In the genomic region with DNA sequence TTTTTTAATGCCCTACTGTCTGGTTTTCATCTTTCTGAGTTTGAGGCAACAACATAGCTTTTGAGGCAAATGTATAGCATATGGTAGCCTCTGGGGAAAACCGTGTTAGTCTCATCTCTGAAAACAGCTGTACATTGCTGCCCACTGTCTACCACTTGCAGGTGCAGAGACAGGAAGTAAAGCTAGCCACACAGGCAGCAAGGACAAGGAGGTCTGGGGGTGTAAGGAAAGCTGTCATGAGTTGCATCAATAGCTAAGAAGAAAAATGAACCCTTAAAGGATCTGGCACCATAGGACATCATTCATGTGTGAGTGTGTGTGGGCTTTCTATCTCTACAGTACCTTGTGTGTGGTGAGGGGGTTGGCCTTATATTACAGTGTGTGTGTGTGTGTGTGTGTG, we compare ENCODE assay signal across 15 mouse cellular contexts. TPM values are rescaled to one million over a fixed set of nuclear protein-coding genes. Genes with fewer than 3 reads are reported as not detected.
DNase-seq lines count a peak whose midpoint lies in the region; ATAC-seq lines count a peak whose summit lies in the region.
"Had no signal": no experiment of that assay in that cellular context is flagged by ENCODE, and none has a peak within 500 bp of the region (broad histone marks: within the 10 kb centered on the region; RNA-seq: fewer than 3 reads in every experiment).

No protein-coding gene starts in this region.

- intact Hi-C loops in left cerebral cortex, postnatal 25 days (cut with DNase I), result no loop called here

- peak; percentile 26 to 36 for DNase-seq in spleen, adult 18-20 months
- no peak for DNase-seq in spleen, postnatal 4 days (ENCODE audit: low spot score in 2 of 2)
- peak; percentile 61 for DNase-seq in thymus, postnatal 4 days
- DNase-seq in midbrain, embryonic 10.5 days (ENCODE audit: low spot score), result no peak
- DNase-seq in embryonic facial prominence, embryonic 10.5 days (ENCODE audit: low spot score), result no peak
- no peak for DNase-seq in left cerebral cortex, postnatal 25 days (ENCODE audit: low spot score in 2 of 2)
- DNase-seq: cerebellum, postnatal 10 days; heart, adult 18-20 months; kidney, postnatal 4 days; liver, embryonic 13.5 days had no signal

- no peaks in the 10 kb centered on the region for H3K4me1 ChIP-seq in midbrain, embryonic 10.5 days
- peaks cover 3% of the 10 kb centered on the region; the same call in 1 of the 2 replicates for H3K4me1 ChIP-seq in embryonic facial prominence, embryonic 10.5 days
- H3K4me1 ChIP-seq: forebrain, embryonic 15.5 days had no signal

- H3K27me3 ChIP-seq in midbrain, embryonic 10.5 days (ENCODE audit: low read depth, poor library complexity, severe bottlenecking), result no peaks in the 10 kb centered on the region
- H3K27me3 ChIP-seq in embryonic facial prominence, embryonic 10.5 days (replicated peaks; ENCODE audit: low read depth, poor library complexity, severe bottlenecking), result no peaks in the 10 kb centered on the region
- H3K27me3 ChIP-seq: forebrain, embryonic 15.5 days; liver, embryonic 13.5 days had no signal

- H3K4me3 ChIP-seq in midbrain, embryonic 10.5 days, result no peak overlapping the region
- no peak overlapping the region for H3K4me3 ChIP-seq in embryonic facial prominence, embryonic 10.5 days
- H3K4me3 ChIP-seq: forebrain, embryonic 15.5 days; liver, embryonic 13.5 days had no signal

- WGBS in midbrain, embryonic 10.5 days, result 85% methylated on average over 1 of the region's 1 CpGs
- WGBS in embryonic facial prominence, embryonic 10.5 days, result 56% methylated on average over 1 of the region's 1 CpGs

- H3K27ac ChIP-seq in midbrain, embryonic 10.5 days (replicated peaks), result no peak overlapping the region
- H3K27ac ChIP-seq in embryonic facial prominence, embryonic 10.5 days (replicated peaks), result no peak overlapping the region
- H3K27ac ChIP-seq: forebrain, embryonic 15.5 days; liver, embryonic 13.5 days; macrophage had no signal

- no peaks in the 10 kb centered on the region for H3K36me3 ChIP-seq in midbrain, embryonic 10.5 days
- H3K36me3 ChIP-seq in embryonic facial prominence, embryonic 10.5 days (replicated peaks), result no peaks in the 10 kb centered on the region
- H3K36me3 ChIP-seq: forebrain, embryonic 15.5 days; liver, embryonic 13.5 days had no signal

- H3K9me3 ChIP-seq in midbrain, embryonic 10.5 days (replicated peaks), result no peaks in the 10 kb centered on the region
- H3K9me3 ChIP-seq in embryonic facial prominence, embryonic 10.5 days, result no peaks in the 10 kb centered on the region
- H3K9me3 ChIP-seq: forebrain, embryonic 15.5 days; liver, embryonic 13.5 days had no signal

- ATAC-seq in common myeloid progenitor, adult 5-6 weeks (replicated peaks; ENCODE audit: low read depth, poor library complexity, severe bottlenecking), result peak; percentile 29; the same call in 1 of the 2 replicates
- peak; percentile 79 for ATAC-seq in neutrophil, adult 5-6 weeks (ENCODE audit: extremely low read depth, insufficient number of reproducible peaks, low FRiP score, poor library complexity, severe bottlenecking)
- ATAC-seq: forebrain, embryonic 15.5 days; intestine, postnatal 0 days had no signal

RNA-seq across cellular contexts. Expression of a gene that starts 58.4 kb away (rescaled TPM):
- 45.4 and 60.2 TPM in 2 replicates for total RNA-seq in common myeloid progenitor, adult 5-6 weeks (2017)
- 170 and 182 TPM in 2 replicates for total RNA-seq in neutrophil, adult 5-6 weeks (2017)
- 9.6 and 10.2 TPM in 2 replicates for polyA plus RNA-seq in midbrain, embryonic 10.5 days (2016; fragmentation: Nextera tagmentation; extraction: Ambion mirVana)
- 12.1 and 12.9 TPM in 2 replicates for polyA plus RNA-seq in embryonic facial prominence, embryonic 10.5 days (2016; fragmentation: Nextera tagmentation; extraction: Ambion mirVana)
- 10 to 100 TPM; 26.5 to 31.2 TPM for total RNA-seq in left cerebral cortex, postnatal 25 days (2021)

Comparison
In these comparisons a context has a peak if more than half of its experiments do, and no peak if none do; other contexts are left out.
1. DNase-seq: peak in spleen, adult 18-20 months (2 of 2) and thymus, postnatal 4 days (single experiment); none in spleen, postnatal 4 days (0 of 2), midbrain, embryonic 10.5 days (single experiment), embryonic facial prominence, embryonic 10.5 days (single experiment) and left cerebral cortex, postnatal 25 days (0 of 2).